Mouse (Mus musculus) heart, embryonic 13.5 days (tissue): ENCODE measurements around the gene Cxcl1. TPM values are rescaled to one million over a fixed set of nuclear protein-coding genes. Genes with fewer than 3 reads are reported as not detected.

Experiments used
- ATAC-seq: fragments of 200-750 bp; cut with Nextera tagmentation; 2 replicates; pipeline ENCODE4 v1.8.0; 2017; ENCODE audit warnings: moderate TSS enrichment; ENCODE audit not compliant: insufficient number of reproducible peaks, low FRiP score, low TSS enrichment; ENCODE audit errors: extremely low read depth
- H3K27ac ChIP-seq: fragments of 300-500 bp; sonication (generic); replicated peaks from 2 replicates; pipeline ENCODE4 v1.5.1; 2015; ENCODE audit warnings: moderate library complexity, mild to moderate bottlenecking, inconsistent platforms
- H3K27me3 ChIP-seq: fragments of 300-500 bp; sonication (generic); replicated peaks from 2 replicates; pipeline ENCODE4 v1.6.1; 2015; ENCODE audit warnings: mild to moderate bottlenecking, inconsistent platforms
- H3K36me3 ChIP-seq: fragments of 300-500 bp; sonication (generic); 2 replicates; pipeline ENCODE4 v1.6.1; 2015; ENCODE audit warnings: mild to moderate bottlenecking, inconsistent platforms
- H3K4me1 ChIP-seq: fragments of 300-500 bp; sonication (generic); 2 replicates; pipeline ENCODE4 v1.6.1; 2015; ENCODE audit warnings: inconsistent platforms
- H3K4me2 ChIP-seq: fragments of 300-500 bp; sonication (generic); 2 replicates; pipeline ENCODE4 v1.6.1; 2015; ENCODE audit warnings: inconsistent platforms, mild to moderate bottlenecking, moderate library complexity
- H3K4me3 ChIP-seq: fragments of 300-500 bp; sonication (generic); 2 replicates; pipeline ENCODE4 v1.5.1; 2015; ENCODE audit warnings: moderate library complexity, mild to moderate bottlenecking, inconsistent platforms
- H3K9ac ChIP-seq: fragments of 300-500 bp; sonication (generic); 2 replicates; pipeline ENCODE4 v1.6.1; 2015; ENCODE audit warnings: inconsistent platforms, mild to moderate bottlenecking, moderate library complexity
- H3K9me3 ChIP-seq: fragments of 300-500 bp; sonication (generic); 2 replicates; pipeline ENCODE4 v1.6.1; 2016; ENCODE audit warnings: inconsistent platforms
- WGBS: fragments of 180-500 bp; shearing (Covaris S2); methylation state at CpG from one replicate; pipeline ENCODE4 v1.1.7; 2015; ENCODE audit warnings: mixed read lengths; 5-methylcytosine and 5-hydroxymethylcytosine counted together
- polyA plus RNA-seq: library from polyadenylated mRNA; unstranded; fragments of >200 nt; fragmentation: Nextera tagmentation; extraction: Ambion mirVana; gene quantifications from 2 replicates; pipeline ENCODE4 v1.2.1, GENCODE M21; 2015

Gene Cxcl1
- polyA plus RNA-seq, 1 experiment from 2014 or later, result 0.45 TPM

GRCm38 (mm10) chr5:90891464-90891813 lies 398 bp downstream of the Cxcl1 start:
- ATAC-seq, result no peak
- Histone ChIP-seq H3K27ac (no peak overlapping the region), H3K27me3 (peaks cover 6% of the 10 kb centered on the region; the same call in 1 of the 2 replicates), H3K4me3 (peak overlapping the region; percentile 60), H3K4me1 (peaks cover 16% of the 10 kb centered on the region), H3K9ac (peak overlapping the region; percentile 81), H3K36me3 (no peaks in the 10 kb centered on the region), H3K4me2 (peak overlapping the region; percentile 85), H3K9me3 (no peaks in the 10 kb centered on the region)
- 27% methylated on average over 10 of the region's 10 CpGs for WGBS

- H3K9ac ChIP-seq, result no peak overlapping the region
- no peak overlapping the region for H3K4me3 ChIP-seq
- 66% methylated on average over 8 of the region's 8 CpGs for WGBS
- no peaks in the 10 kb centered on the region for H3K9me3 ChIP-seq
- no peaks in the 10 kb centered on the region for H3K36me3 ChIP-seq
- no peak overlapping the region for H3K27ac ChIP-seq
- H3K27me3 ChIP-seq, result 0 out of 2 replicates have a peak, but pooled peaks cover 3% of the 10 kb centered on the region
- no peak for ATAC-seq
- peaks cover 17% of the 10 kb centered on the region for H3K4me1 ChIP-seq
- no peak overlapping the region for H3K4me2 ChIP-seq
Measured at GRCm38 (mm10) chr5:90894231-90894630, 3.2 kb downstream of the Cxcl1 start.

GRCm38 (mm10) chr5:90897429-90897828 lies 6.4 kb downstream of the Cxcl1 start:
- Histone ChIP-seq H3K4me3 (no peak overlapping the region), H3K36me3 (no peaks in the 10 kb centered on the region), H3K27me3 (no peaks in the 10 kb centered on the region), H3K9me3 (no peaks in the 10 kb centered on the region), H3K27ac (no peak overlapping the region), H3K4me2 (no peak overlapping the region), H3K9ac (no peak overlapping the region), H3K4me1 (0 out of 2 replicates have a peak, but pooled peaks cover 7% of the 10 kb centered on the region)
- WGBS, result 55% methylated on average over 3 of the region's 3 CpGs
- ATAC-seq, result no peak

GRCm38 (mm10) chr5:90899308-90899707 lies 8.3 kb downstream of the Cxcl1 start:
- 70% methylated on average over 5 of the region's 5 CpGs for WGBS
- H3K4me2 ChIP-seq, result no peak overlapping the region
- ATAC-seq, result no peak

GRCm38 (mm10) chr5:90900147-90900546 lies 9.1 kb downstream of the Cxcl1 start:
- 51% methylated on average over 7 of the region's 7 CpGs for WGBS
- no peak overlapping the region for H3K4me3 ChIP-seq
- H3K27me3 ChIP-seq, result peaks cover 20% of the 10 kb centered on the region
- H3K4me2 ChIP-seq, result no peak overlapping the region
- peaks cover 13% of the 10 kb centered on the region for H3K4me1 ChIP-seq
- no peaks in the 10 kb centered on the region for H3K36me3 ChIP-seq
- ATAC-seq, result no peak
- H3K9me3 ChIP-seq, result no peaks in the 10 kb centered on the region
- H3K9ac ChIP-seq, result no peak overlapping the region
- no peak overlapping the region for H3K27ac ChIP-seq

More at GRCm38 (mm10) chr5:90899308-90899707, 8.3 kb downstream of the Cxcl1 start:
- H3K27ac ChIP-seq, result no peak overlapping the region
- no peak overlapping the region for H3K9ac ChIP-seq
- H3K9me3 ChIP-seq, result no peaks in the 10 kb centered on the region
- H3K27me3 ChIP-seq, result peaks cover 12% of the 10 kb centered on the region
- no peak overlapping the region for H3K4me3 ChIP-seq
- H3K4me1 ChIP-seq, result peaks cover 13% of the 10 kb centered on the region
- H3K36me3 ChIP-seq, result no peaks in the 10 kb centered on the region

GRCm38 (mm10) chr5:90900688-90901087 lies 9.6 kb downstream of the Cxcl1 start:
- Histone ChIP-seq H3K9me3 (no peaks in the 10 kb centered on the region), H3K4me2 (no peak overlapping the region), H3K4me1 (peaks cover 13% of the 10 kb centered on the region), H3K9ac (no peak overlapping the region), H3K27ac (no peak overlapping the region), H3K4me3 (no peak overlapping the region), H3K36me3 (no peaks in the 10 kb centered on the region), H3K27me3 (peaks cover 24% of the 10 kb centered on the region)
- WGBS, result 71% methylated on average over 7 of the region's 7 CpGs
- ATAC-seq, result no peak

- Histone ChIP-seq H3K9ac (peak overlapping the region; percentile 48; the same call in 1 of the 2 replicates), H3K27ac (no peak overlapping the region), H3K9me3 (no peaks in the 10 kb centered on the region), H3K4me2 (peak overlapping the region; percentile 82), H3K4me3 (peak overlapping the region; percentile 46), H3K36me3 (no peaks in the 10 kb centered on the region), H3K27me3 (peaks cover 34% of the 10 kb centered on the region), H3K4me1 (peaks cover 13% of the 10 kb centered on the region)
- ATAC-seq, result no peak
- whole genome bisulfite sequencing, result 9% methylated on average over 10 of the region's 10 CpGs
Measured at GRCm38 (mm10) chr5:90902380-90903260, 11.6 kb downstream of the Cxcl1 start.

GRCm38 (mm10) chr5:90903339-90904020 lies 12.4 kb downstream of the Cxcl1 start, which contains the start of gene Cxcl2:
Gene Cxcl2, plus strand, starts transcription at chr5:90903871.
- Histone ChIP-seq H3K9me3 (no peaks in the 10 kb centered on the region), H3K9ac (peak within 1 kb of the TSS; percentile 48), H3K27ac (no peak within 1 kb of the TSS), H3K27me3 (peaks cover 38% of the 10 kb centered on the region), H3K4me2 (peak within 1 kb of the TSS; percentile 82), H3K4me3 (peak within 1 kb of the TSS; percentile 46), H3K36me3 (no peaks in the 10 kb centered on the region), H3K4me1 (peaks cover 10% of the 10 kb centered on the region)
- 8% methylated on average over 22 of the region's 22 CpGs for WGBS
- no peak for ATAC-seq

- Histone ChIP-seq H3K27ac (no peak overlapping the region), H3K9ac (no peak overlapping the region), H3K4me1 (no peaks in the 10 kb centered on the region), H3K9me3 (no peaks in the 10 kb centered on the region), H3K4me3 (no peak overlapping the region), H3K27me3 (peaks cover 29% of the 10 kb centered on the region), H3K36me3 (no peaks in the 10 kb centered on the region), H3K4me2 (no peak overlapping the region)
- 2% methylated on average over 2 of the region's 2 CpGs for WGBS
- no peak for ATAC-seq
Measured at GRCm38 (mm10) chr5:90908983-90909382, 17.9 kb downstream of the Cxcl1 start.

GRCm38 (mm10) chr5:90919495-90919894 lies 28.5 kb downstream of the Cxcl1 start:
- Histone ChIP-seq H3K36me3 (no peaks in the 10 kb centered on the region), H3K4me3 (no peak overlapping the region), H3K27ac (no peak overlapping the region), H3K9me3 (no peaks in the 10 kb centered on the region), H3K4me1 (no peaks in the 10 kb centered on the region), H3K27me3 (no peaks in the 10 kb centered on the region), H3K9ac (no peak overlapping the region), H3K4me2 (no peak overlapping the region)
- ATAC-seq, result no peak
- 58% methylated on average over 2 of the region's 2 CpGs for WGBS

GRCm38 (mm10) chr5:90922958-90923357 lies 31.9 kb downstream of the Cxcl1 start:
- 78% methylated on average over 4 of the region's 4 CpGs for WGBS
- no peak overlapping the region for H3K27ac ChIP-seq
- no peak overlapping the region for H3K4me2 ChIP-seq
- H3K27me3 ChIP-seq, result no peaks in the 10 kb centered on the region
- no peak overlapping the region for H3K9ac ChIP-seq
- H3K4me3 ChIP-seq, result no peak overlapping the region
- ATAC-seq, result no peak
- no peaks in the 10 kb centered on the region for H3K9me3 ChIP-seq
- H3K4me1 ChIP-seq, result no peaks in the 10 kb centered on the region
- no peaks in the 10 kb centered on the region for H3K36me3 ChIP-seq
